Mouse (Mus musculus): ENCODE measurements around the gene Glra3. TPM values are rescaled to one million over a fixed set of nuclear protein-coding genes. Genes with fewer than 3 reads are reported as not detected.

Gene Glra3
- polyA plus RNA-seq (2015; fragmentation: Nextera tagmentation; extraction: Ambion mirVana), result 0.57 and 0.70 TPM in 2 replicates

- no peaks in the 10 kb centered on the region for H3K36me3 ChIP-seq
- H3K4me3 ChIP-seq, result peak within 1 kb of the TSS; percentile 44
- peak; percentile 98 for ATAC-seq (ENCODE audit: low FRiP score)
- WGBS, result 8% methylated on average over 11 of the region's 11 CpGs
- H3K9ac ChIP-seq, result peak within 1 kb of the TSS; percentile 56; the same call in 1 of the 2 replicates
- H3K27ac ChIP-seq, result 0 out of 2 replicates have a peak within 1 kb of the TSS, but pooled peaks have one; percentile 3
- H3K4me1 ChIP-seq (replicated peaks), result peaks cover 12% of the 10 kb centered on the region
- H3K9me3 ChIP-seq, result no peaks in the 10 kb centered on the region
- no peaks in the 10 kb centered on the region for H3K27me3 ChIP-seq
- peak within 1 kb of the TSS; percentile 72 for H3K4me2 ChIP-seq
These were observed at the start of gene Glra3 for GRCm38 (mm10) chr8:55939870-55940525. Gene Glra3, plus strand, starts transcription at chr8:55940460.

DNA sequence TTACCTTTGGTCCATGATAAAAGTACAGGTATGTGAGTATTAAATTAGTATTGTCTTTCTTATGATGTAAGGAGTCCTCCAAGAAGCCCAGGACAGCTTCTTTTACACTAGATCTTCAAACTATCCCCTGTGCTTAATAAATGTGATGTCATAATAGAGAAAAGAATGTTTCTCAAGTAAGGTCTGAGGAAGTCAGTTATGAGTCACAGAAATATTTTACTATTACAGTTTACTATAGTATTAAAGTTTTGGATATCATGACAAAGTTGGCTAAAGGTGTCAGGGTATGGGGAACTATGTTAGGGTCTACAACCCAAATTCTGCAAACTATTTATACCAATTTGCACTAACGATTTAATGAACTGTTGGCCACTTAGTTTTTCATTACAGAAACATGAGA lies 33.4 kb upstream of the Glra3 start, which contains the start of gene Adam29:
Adam29 (minus strand) TSS at position 101 of the 400 bp plus-strand sequence.
- no peaks in the 10 kb centered on the region for H3K9me3 ChIP-seq
- H3K36me3 ChIP-seq, result no peaks in the 10 kb centered on the region
- no peaks in the 10 kb centered on the region for H3K4me1 ChIP-seq (replicated peaks)
- no peak within 1 kb of the TSS for H3K27ac ChIP-seq
- no peak within 1 kb of the TSS for H3K4me3 ChIP-seq
- no peak within 1 kb of the TSS for H3K9ac ChIP-seq
- ATAC-seq (ENCODE audit: low FRiP score), result no peak
- no peaks in the 10 kb centered on the region for H3K27me3 ChIP-seq
- 91% methylated on average over 1 of the region's 1 CpGs for WGBS
- no peak within 1 kb of the TSS for H3K4me2 ChIP-seq

GRCm38 (mm10) chr8:55940526-55940880 lies 243 bp downstream of the Glra3 start:
- H3K36me3 ChIP-seq, result no peaks in the 10 kb centered on the region
- under 1% methylated on average over 8 of the region's 8 CpGs for WGBS
- H3K27ac ChIP-seq, result 0 out of 2 replicates have a peak overlapping the region, but pooled peaks have one; percentile 3

DNA sequence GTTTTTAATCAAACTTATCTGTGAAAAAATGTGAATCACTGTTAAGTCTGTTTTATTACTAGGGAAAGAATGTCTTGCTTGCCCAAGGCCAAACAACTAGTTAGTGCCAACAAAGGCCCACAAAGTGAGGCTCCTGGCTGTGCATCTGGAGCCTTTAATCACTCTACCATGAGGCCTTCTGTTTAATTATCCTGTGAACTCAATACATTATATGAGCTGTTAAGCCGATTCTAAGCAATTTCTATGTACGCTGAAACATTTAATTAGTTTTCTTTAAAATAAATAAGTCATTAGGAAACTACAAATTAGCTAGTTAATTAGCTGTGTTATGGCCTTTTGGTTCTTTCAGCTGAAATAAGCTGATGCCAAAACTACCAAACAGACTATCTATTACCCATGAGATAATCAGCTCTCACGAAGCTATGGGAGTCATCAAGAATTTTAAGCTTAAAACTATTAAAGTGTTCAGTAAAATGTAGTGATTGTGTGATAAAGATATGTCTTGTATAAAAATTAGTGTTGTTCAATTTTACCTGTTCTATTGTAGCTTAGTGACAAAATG lies 24.6 kb downstream of the Glra3 start:
- Histone ChIP-seq H3K4me3 (no peak overlapping the region), H3K27me3 (no peaks in the 10 kb centered on the region), H3K36me3 (no peaks in the 10 kb centered on the region), H3K9me3 (no peaks in the 10 kb centered on the region), H3K9ac (no peak overlapping the region), H3K27ac (no peak overlapping the region), H3K4me1 (replicated peaks) (no peaks in the 10 kb centered on the region), H3K4me2 (no peak overlapping the region)
- ATAC-seq (ENCODE audit: low FRiP score), result no peak
- WGBS, result 68% methylated on average over 3 of the region's 3 CpGs

More at GRCm38 (mm10) chr8:55940526-55940880, 243 bp downstream of the Glra3 start:
- peak overlapping the region; percentile 44 for H3K4me3 ChIP-seq
- no peaks in the 10 kb centered on the region for H3K9me3 ChIP-seq
- H3K9ac ChIP-seq, result peak overlapping the region; percentile 56; the same call in 1 of the 2 replicates
- H3K27me3 ChIP-seq, result no peaks in the 10 kb centered on the region
- peak; percentile 91 for ATAC-seq (ENCODE audit: low FRiP score)
- H3K4me2 ChIP-seq, result peak overlapping the region; percentile 72
- H3K4me1 ChIP-seq (replicated peaks), result peaks cover 12% of the 10 kb centered on the region

DNA sequence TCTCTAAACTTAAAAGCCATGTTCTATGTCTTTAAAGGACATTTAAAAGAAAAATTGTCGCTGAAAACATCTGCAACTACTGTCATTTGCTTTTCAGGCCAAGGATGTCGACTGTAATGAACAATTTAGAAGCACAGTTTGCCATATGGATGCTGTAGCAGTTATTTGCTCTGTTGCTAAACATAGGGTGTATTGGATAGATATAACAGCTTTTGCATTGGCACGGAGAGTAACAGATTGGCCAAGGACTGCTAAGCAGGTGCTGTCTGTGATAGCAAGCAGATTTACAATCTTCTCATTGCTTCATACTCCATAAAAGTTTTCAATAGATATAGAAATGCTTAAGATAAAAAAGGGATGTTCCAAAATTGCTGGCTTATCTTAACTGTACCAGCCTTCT lies 57.6 kb downstream of the Glra3 start:
- H3K27ac ChIP-seq, result no peak overlapping the region
- H3K4me3 ChIP-seq, result no peak overlapping the region
- H3K36me3 ChIP-seq, result no peaks in the 10 kb centered on the region
- 77% methylated on average over 3 of the region's 3 CpGs for WGBS
- H3K4me2 ChIP-seq, result no peak overlapping the region
- no peaks in the 10 kb centered on the region for H3K9me3 ChIP-seq
- no peak for ATAC-seq (ENCODE audit: low FRiP score)
- H3K27me3 ChIP-seq, result no peaks in the 10 kb centered on the region
- no peaks in the 10 kb centered on the region for H3K4me1 ChIP-seq (replicated peaks)
- no peak overlapping the region for H3K9ac ChIP-seq

DNA sequence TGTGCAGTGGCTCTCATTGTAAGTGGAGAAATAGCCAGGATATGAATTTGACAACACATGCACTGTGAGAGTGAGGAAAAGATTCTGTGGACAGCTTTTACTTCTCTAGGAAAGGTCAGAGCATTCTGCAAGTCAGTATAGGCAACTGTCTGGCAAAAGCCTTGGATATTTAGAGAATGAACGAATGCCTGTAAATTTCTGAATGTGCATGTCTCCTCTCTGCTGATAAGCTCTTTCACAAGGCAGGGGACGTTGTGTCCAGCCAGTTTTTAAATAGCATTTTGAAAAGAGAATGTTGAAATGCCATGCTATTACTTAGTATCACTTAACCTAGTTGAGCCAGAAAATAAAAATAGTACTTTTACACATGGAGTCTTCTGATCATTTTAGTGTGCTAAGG lies 114.1 kb downstream of the Glra3 start:
- no peak overlapping the region for H3K27ac ChIP-seq
- WGBS, result 84% methylated on average over 2 of the region's 2 CpGs
- H3K36me3 ChIP-seq, result no peaks in the 10 kb centered on the region
- H3K9ac ChIP-seq, result no peak overlapping the region
- H3K4me2 ChIP-seq, result no peak overlapping the region
- no peaks in the 10 kb centered on the region for H3K27me3 ChIP-seq
- no peak overlapping the region for H3K4me3 ChIP-seq
- ATAC-seq (ENCODE audit: low FRiP score), result no peak
- no peaks in the 10 kb centered on the region for H3K4me1 ChIP-seq (replicated peaks)
- no peaks in the 10 kb centered on the region for H3K9me3 ChIP-seq

DNA sequence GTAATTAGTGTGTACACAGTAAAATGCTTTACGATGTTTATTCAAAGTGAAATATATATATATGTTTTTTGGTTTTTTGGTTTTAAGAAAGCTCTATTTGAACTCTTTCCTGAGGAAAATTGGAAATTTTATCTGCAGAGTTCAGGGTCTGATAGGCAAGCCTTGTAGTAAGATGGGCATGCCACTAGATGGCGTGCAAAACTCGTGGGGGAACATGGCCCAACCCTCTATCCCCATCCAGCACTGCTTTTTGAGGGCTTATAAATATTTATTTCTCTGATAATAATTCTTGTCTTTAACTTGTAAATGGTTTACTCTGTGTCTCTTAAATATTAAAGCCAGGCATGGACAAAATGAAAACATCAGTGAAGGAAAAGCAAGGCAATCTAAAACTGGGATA lies 122.8 kb downstream of the Glra3 start:
- WGBS, result 21% methylated on average over 3 of the region's 3 CpGs
- no peaks in the 10 kb centered on the region for H3K4me1 ChIP-seq (replicated peaks)

DNA sequence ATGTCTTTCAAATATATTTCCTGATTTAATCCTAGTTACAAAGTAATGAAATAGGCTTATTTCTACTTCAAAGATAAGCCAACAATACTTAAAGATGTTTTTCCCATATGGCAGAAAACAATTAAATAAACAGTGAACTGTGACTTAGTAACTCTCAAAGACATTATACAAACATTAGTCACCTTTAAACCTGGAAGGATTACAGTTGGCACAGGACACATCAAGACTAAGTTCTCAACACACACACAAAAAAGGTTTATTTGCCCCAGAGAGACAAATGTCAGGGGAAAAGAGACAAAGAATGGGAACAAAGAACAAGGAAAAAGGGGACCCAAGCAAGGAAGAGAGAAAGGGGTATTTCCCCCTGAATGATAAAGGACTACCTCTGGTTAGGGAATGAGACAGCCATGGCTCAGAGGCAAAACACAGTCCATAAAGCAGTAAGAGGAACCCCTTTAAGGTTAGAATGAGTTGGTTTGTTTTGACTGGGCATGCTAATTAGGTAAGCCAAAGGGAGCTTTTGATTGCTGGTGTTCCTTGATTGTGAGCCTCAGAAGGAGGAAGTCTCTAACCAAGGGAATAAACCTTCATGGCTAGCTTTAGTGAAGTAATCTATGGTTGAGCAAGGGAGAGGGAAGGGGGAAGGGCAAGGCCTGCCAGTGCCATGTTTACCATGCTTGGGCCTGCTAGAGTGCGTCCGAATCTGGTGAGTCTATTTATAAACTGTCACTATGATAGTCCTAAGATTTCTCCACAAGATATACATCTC lies 130.4 kb downstream of the Glra3 start:
- H3K4me3 ChIP-seq, result no peak overlapping the region
- H3K9ac ChIP-seq, result no peak overlapping the region
- H3K4me2 ChIP-seq, result no peak overlapping the region
- no peaks in the 10 kb centered on the region for H3K9me3 ChIP-seq
- H3K36me3 ChIP-seq, result no peaks in the 10 kb centered on the region
- no peak for ATAC-seq (ENCODE audit: low FRiP score)
- H3K27me3 ChIP-seq, result no peaks in the 10 kb centered on the region
- WGBS, result 65% methylated on average over 2 of the region's 2 CpGs
- H3K27ac ChIP-seq, result no peak overlapping the region
- H3K4me1 ChIP-seq (replicated peaks), result no peaks in the 10 kb centered on the region

More for the DNA sequence above, 122.8 kb downstream of the Glra3 start:
- Histone ChIP-seq H3K36me3 (no peaks in the 10 kb centered on the region), H3K9ac (no peak overlapping the region), H3K9me3 (no peaks in the 10 kb centered on the region), H3K27ac (no peak overlapping the region), H3K4me2 (no peak overlapping the region), H3K4me3 (no peak overlapping the region), H3K27me3 (no peaks in the 10 kb centered on the region)
- ATAC-seq (ENCODE audit: low FRiP score), result no peak

GRCm38 (mm10) chr8:56083654-56084053 lies 143.4 kb downstream of the Glra3 start:
- Histone ChIP-seq H3K27me3 (no peaks in the 10 kb centered on the region), H3K9me3 (no peaks in the 10 kb centered on the region), H3K9ac (no peak overlapping the region), H3K4me3 (no peak overlapping the region), H3K36me3 (no peaks in the 10 kb centered on the region), H3K4me1 (replicated peaks) (no peaks in the 10 kb centered on the region), H3K4me2 (no peak overlapping the region), H3K27ac (no peak overlapping the region)
- ATAC-seq (ENCODE audit: low FRiP score), result no peak

- no peaks in the 10 kb centered on the region for H3K36me3 ChIP-seq
- no peaks in the 10 kb centered on the region for H3K27me3 ChIP-seq
- H3K9ac ChIP-seq, result no peak overlapping the region
- H3K4me2 ChIP-seq, result no peak overlapping the region
- no peaks in the 10 kb centered on the region for H3K4me1 ChIP-seq (replicated peaks)
- no peak for ATAC-seq (ENCODE audit: low FRiP score)
- H3K9me3 ChIP-seq, result no peaks in the 10 kb centered on the region
- no peak overlapping the region for H3K27ac ChIP-seq
- H3K4me3 ChIP-seq, result no peak overlapping the region
These were observed 154.1 kb downstream of the Glra3 start for GRCm38 (mm10) chr8:56094385-56094784.

GRCm38 (mm10) chr8:56110296-56110695 lies 170.0 kb downstream of the Glra3 start:
- H3K9ac ChIP-seq, result no peak overlapping the region
- no peaks in the 10 kb centered on the region for H3K9me3 ChIP-seq
- WGBS, result 87% methylated on average over 6 of the region's 6 CpGs
- H3K4me3 ChIP-seq, result no peak overlapping the region
- H3K27ac ChIP-seq, result no peak overlapping the region
- H3K4me1 ChIP-seq (replicated peaks), result no peaks in the 10 kb centered on the region
- no peak overlapping the region for H3K4me2 ChIP-seq
- ATAC-seq (ENCODE audit: low FRiP score), result no peak
- H3K36me3 ChIP-seq, result no peaks in the 10 kb centered on the region
- no peaks in the 10 kb centered on the region for H3K27me3 ChIP-seq

GRCm38 (mm10) chr8:56129357-56129756 lies 189.1 kb downstream of the Glra3 start:
- 76% methylated on average over 2 of the region's 2 CpGs for WGBS

More at GRCm38 (mm10) chr8:56129357-56129756, 189.1 kb downstream of the Glra3 start:
- Histone ChIP-seq H3K4me1 (replicated peaks) (no peaks in the 10 kb centered on the region), H3K4me3 (no peak overlapping the region), H3K4me2 (no peak overlapping the region), H3K36me3 (no peaks in the 10 kb centered on the region), H3K27ac (no peak overlapping the region), H3K9me3 (no peaks in the 10 kb centered on the region), H3K9ac (no peak overlapping the region), H3K27me3 (no peaks in the 10 kb centered on the region)
- no peak for ATAC-seq (ENCODE audit: low FRiP score)
